Mouse (Mus musculus) B cell, adult 2 months (primary cell): ENCODE measurements at regions not wholly inside any gene's neighbourhood (a gene's known extent, or its start where the extent isn't known, plus 50 kb on each side); places are given as distances from the start of the nearest gene placed in this dataset.
"Not testable (repeated sequence)": the region's sequence is repeated elsewhere in the genome, so short reads cannot be mapped to it uniquely, and the experiment has no call there.

Source experiments
- DNase-seq, 2 experiments: peaks; one replicate each; pipeline ENCODE4 v3.0.0; 2022

GRCm38 (mm10) chr9:25655767-25656513, 174.6 kb downstream of the Eepd1 start:
- peak; percentile 3 to 7 for DNase-seq

GRCm38 (mm10) chr9:25656534-25656933, 175.2 kb downstream of the Eepd1 start:
- no peak for DNase-seq

DNA sequence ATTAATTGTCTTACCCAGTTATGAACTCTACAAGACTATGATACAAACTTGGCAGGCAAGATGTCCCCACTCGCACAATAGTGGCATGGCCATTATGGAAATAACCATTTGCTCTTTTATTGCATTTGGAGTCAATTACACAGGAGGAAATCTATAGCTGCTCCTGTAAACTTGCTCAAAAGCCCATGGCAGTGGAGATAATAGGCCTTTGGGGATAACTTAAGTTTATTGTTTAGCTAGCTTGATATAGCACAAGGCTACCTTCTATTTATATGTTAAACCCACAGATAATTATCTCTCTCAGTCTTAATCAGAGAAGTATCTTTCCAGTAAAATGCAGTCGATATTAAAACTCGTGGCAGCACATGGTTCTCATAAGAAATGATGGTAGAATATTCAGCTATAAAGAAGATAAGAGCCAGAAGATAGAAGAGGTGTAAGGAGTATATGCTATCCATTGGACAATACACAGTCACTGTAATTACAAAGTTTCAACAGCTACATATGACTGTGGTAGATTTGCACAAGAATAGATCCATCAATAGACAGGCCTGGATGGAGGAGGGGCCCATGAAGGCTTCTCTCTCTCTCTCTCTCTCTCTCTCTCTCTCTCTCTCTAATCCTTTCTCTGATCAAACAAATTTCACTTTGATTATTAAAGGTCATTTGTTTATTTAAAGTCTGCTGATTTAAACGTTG, 202.4 kb downstream of the Eepd1 start:
- DNase-seq: no peak

- no peak for DNase-seq
Observed at GRCm38 (mm10) chr9:25693632-25694031, 212.3 kb downstream of the Eepd1 start.

GRCm38 (mm10) chr9:25695018-25695417, 213.7 kb downstream of the Eepd1 start:
- no peak for DNase-seq

DNA sequence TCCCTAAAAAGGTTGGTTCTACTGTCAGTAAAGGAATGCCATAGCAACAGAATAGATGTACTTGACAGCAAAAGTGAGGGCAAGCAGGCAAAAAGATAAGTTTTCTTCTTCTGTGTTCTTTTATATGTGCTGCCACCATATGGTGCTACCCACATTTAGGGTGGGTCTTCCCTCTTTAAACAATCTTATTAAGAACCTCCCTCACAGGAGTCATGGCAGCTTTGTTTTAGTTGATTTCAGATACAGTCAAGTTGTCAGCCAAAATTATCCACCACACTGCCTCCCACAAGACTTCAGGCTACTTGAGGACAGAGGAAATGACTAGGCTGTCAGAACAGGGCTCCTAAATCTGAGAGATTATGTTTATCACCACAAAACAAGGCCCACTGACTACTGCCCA, 232.3 kb downstream of the Eepd1 start:
- DNase-seq: no peak

- DNase-seq: no peak
Observed at GRCm38 (mm10) chr9:25744162-25744561, 262.8 kb downstream of the Eepd1 start.

DNA sequence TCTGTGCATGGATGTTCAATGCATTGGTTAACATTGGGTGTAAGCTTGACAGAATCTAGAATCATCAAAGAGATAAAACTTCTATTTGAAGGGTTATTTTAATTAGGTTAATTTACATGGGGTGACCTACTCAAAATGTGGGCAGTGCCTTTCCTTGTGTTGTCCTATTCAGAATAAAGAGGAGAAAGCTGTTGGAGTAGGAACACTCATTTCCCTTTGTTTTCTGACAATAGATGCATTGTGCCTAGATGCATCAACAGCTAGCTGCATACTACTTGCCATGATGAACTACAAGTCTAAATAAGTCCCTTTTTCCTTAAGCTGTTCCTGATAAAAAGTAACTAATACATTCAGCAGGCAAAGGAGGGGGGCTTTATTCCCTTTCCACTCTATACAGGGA, 269.8 kb downstream of the Eepd1 start:
- no peak for DNase-seq

- DNase-seq: no peak
Observed at GRCm38 (mm10) chr9:25773899-25774298, 292.6 kb downstream of the Eepd1 start.

DNA sequence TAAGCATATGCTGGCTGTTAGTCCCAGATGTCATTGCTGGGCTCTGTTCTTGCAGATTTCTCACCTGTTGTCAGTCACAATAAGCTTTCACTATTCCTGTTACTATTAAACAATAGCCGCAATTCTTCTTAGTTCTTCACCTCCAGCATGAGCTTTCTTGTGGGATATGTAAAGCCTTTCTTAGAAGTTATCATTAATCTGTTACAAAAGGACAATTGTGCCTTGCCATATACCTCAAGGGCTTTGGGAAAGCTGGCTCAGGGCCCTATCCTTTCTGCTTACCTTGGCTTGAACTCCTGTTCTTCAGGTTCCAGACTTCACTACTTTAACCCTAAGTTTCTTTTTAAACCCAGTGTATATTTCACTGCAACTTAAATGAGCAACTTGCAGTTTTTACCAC, 301.3 kb downstream of the Eepd1 start:
- DNase-seq: no peak

- no peak for DNase-seq
Observed at GRCm38 (mm10) chr9:25795142-25795910, 314.0 kb downstream of the Eepd1 start.

- no peak for DNase-seq
Observed at GRCm38 (mm10) chr9:25809562-25809961, 328.2 kb downstream of the Eepd1 start.

DNA sequence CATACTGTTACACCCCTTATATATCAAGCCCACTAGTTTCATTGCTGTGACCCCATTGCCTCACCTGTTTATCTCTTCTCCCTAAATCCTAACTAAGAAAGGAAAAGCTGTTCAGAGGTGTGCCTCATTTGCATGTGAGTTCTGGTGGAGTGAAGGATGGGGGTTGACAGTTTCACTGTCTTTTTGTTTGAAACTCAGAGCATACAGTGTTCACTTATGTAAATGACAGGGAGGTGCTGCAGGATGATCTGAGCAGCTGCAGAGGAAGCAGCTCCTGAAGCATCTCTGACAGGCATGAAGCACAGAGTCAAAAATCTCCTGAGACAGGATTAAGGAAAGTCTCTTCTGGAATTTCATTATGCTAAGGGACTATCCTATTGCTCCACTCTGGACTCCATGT, 351.9 kb downstream of the Eepd1 start:
- DNase-seq: no peak

GRCm38 (mm10) chr9:25849914-25850313, 368.6 kb downstream of the Eepd1 start:
- not testable (repeated sequence) for DNase-seq

GRCm38 (mm10) chr9:25850608-25851007, 369.3 kb downstream of the Eepd1 start:
- not testable (repeated sequence) for DNase-seq

DNA sequence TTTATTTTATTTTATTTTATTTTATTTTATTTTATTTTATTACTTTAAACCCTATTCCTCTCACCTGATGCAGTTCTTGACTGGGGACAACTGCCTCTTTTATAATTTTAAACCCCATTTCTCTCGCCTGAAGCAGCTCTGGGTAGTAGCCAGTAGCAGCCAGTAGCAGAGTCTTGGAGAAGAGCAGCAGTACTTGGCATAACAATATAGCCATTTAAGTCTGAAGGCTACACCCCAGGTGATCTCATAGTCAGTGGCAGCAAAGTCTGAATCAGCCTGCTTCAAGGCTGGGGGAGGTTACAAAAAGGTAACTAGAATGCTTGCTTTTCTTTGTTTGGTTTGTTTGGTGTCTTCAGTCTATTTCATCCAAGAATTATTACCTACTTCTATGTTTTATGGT, 373.2 kb downstream of the Eepd1 start:
- no peak for DNase-seq

GRCm38 (mm10) chr9:25870260-25870659, 388.9 kb downstream of the Eepd1 start:
- DNase-seq: no peak

- no peak for DNase-seq
Observed at GRCm38 (mm10) chr9:25896333-25896905, 415.1 kb downstream of the Eepd1 start.
